Comparison of ENCODE assay signal across 9 mouse cellular contexts in the genomic region with DNA sequence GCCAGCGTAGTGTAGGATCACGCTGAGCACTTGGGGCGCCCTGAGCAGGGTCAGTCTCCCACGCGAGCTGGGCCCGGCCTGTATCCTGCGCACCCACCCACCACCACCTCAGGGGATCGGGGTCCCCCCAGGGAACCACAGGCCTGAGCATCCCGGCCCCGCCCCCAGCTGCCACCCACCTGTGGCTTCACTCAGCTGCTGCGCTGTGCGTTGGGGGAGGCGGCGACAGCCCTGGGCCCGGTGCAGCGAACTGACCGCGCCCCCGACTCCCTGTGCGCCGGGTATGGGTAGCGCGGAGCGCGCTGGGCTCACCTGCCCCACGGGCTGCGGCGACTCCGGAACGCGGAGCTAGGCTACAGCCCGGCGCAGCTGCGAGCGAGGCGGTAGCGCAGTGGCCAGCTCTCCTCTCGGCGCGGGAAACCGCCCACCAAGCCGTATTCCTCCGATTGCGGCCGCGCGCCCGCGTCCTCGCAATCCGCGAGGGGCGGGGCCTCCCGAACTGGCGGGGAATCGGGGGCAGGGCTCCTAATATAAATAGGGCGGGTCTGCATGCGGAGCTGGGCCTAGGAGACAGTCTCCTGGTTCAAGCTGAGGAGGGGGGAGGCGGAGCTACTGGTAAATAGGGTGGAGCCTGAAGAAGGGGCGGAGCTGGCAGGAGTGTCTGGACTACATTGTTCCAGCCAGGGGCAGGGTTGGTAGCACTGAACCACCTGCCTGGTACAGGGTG. TPM values are rescaled to one million over a fixed set of nuclear protein-coding genes. Genes with fewer than 3 reads are reported as not detected.
DNase-seq lines count a peak whose midpoint lies in the region; ATAC-seq lines count a peak whose summit lies in the region.
"Had no signal": no experiment of that assay in that cellular context is flagged by ENCODE, and none has a peak within 500 bp of the region (broad histone marks: within the 10 kb centered on the region; RNA-seq: fewer than 3 reads in every experiment).

Gene C2cd4c, minus strand, starts transcription at position 448 of the 727 bp plus-strand sequence.

- peak; percentile 89 for ATAC-seq in intestine, embryonic 16.5 days
- ATAC-seq in megakaryocyte progenitor cell, adult 5-6 weeks (replicated peaks; ENCODE audit: poor library complexity) = peak; percentile 87

- peaks cover 12% of the 10 kb centered on the region for H3K4me1 ChIP-seq in intestine, embryonic 16.5 days (ENCODE audit: control insufficient read depth, insufficient read depth, low read length)

- 1% methylated on average over 60 of the region's 60 CpGs for WGBS in intestine, embryonic 16.5 days

- H3K27me3 ChIP-seq in intestine, embryonic 16.5 days (replicated peaks; ENCODE audit: control insufficient read depth, insufficient read depth, low read length) = peaks cover 21% of the 10 kb centered on the region

- H3K27ac ChIP-seq in intestine, embryonic 16.5 days (ENCODE audit: low read length) = no peak within 1 kb of the TSS

- H3K36me3 ChIP-seq in intestine, embryonic 16.5 days (ENCODE audit: control insufficient read depth, insufficient read depth, low read length) = no peaks in the 10 kb centered on the region
- H3K36me3 ChIP-seq: G1E had no signal

- peak within 1 kb of the TSS; percentile 70 for H3K9ac ChIP-seq in intestine, embryonic 16.5 days (ENCODE audit: low read depth, low read length)

- peak; percentile 34 to 36 for DNase-seq in heart, adult 18-20 months
- no peak for DNase-seq in heart, postnatal 25 days (ENCODE audit: low spot score)
- peak; percentile 79 for DNase-seq in cerebellum, postnatal 14 days
- peak; percentile 45 to 55 for DNase-seq in frontal cortex, postnatal 25 days (ENCODE audit: low spot score in 2 of 2)
- peak; percentile 78 to 81 for DNase-seq in left cerebral cortex, postnatal 25 days (ENCODE audit: low spot score in 2 of 2)
- peak; percentile 71 for DNase-seq in right cerebral cortex, postnatal 4 days

- peak within 1 kb of the TSS; percentile 98 for H3K4me2 ChIP-seq in intestine, embryonic 16.5 days (ENCODE audit: low read depth, low read length)

- H3K9me3 ChIP-seq in intestine, embryonic 16.5 days (ENCODE audit: control insufficient read depth, low read length) = no peaks in the 10 kb centered on the region

- peak within 1 kb of the TSS; percentile 62 for H3K4me3 ChIP-seq in intestine, embryonic 16.5 days (ENCODE audit: low read length)

- intact Hi-C loops in heart, postnatal 25 days (cut with DNase I) = loop anchor here (5.0 kb wide), 1 partner anchor 34 kb away; the partner anchor contains the start of gene Odf3l2
- intact Hi-C loops in left cerebral cortex, postnatal 25 days (cut with DNase I) = no loop called here

RNA-seq across cellular contexts. Expression of gene C2cd4c, which starts in this region (rescaled TPM):
- total RNA-seq in heart, adult 18-20 months (2021) = under 1 TPM in 1 of 2 experiments, not detected in 1; 0.10 TPM
- not detected for total RNA-seq in heart, postnatal 25 days (2021)
- polyA plus RNA-seq in intestine, embryonic 16.5 days (2015; fragmentation: Nextera tagmentation; extraction: Ambion mirVana) = 0.02 and 0.07 TPM in 2 replicates
- 10 to 100 TPM; 15.2 to 18.6 TPM for total RNA-seq in left cerebral cortex, postnatal 25 days (2021)
- not detected in 2 replicates for total RNA-seq in megakaryocyte progenitor cell, adult 5-6 weeks (2015)
- not detected in 2 replicates for total RNA-seq in megakaryocyte progenitor cell, adult 5-6 weeks (2017)
- total RNA-seq: G1E had no signal
- polyA plus RNA-seq: G1E had no signal

Comparison
In these comparisons a context has a peak if more than half of its experiments do, and no peak if none do; other contexts are left out.
1. RNA of gene C2cd4c (total RNA-seq): 15.2 to 18.6 TPM in left cerebral cortex, postnatal 25 days; 0.10 TPM in heart, adult 18-20 months, not detected in heart, postnatal 25 days and not detected in megakaryocyte progenitor cell, adult 5-6 weeks; every median in the first group is over 10 times any median in the second.
2. Peak in DNase-seq in heart, adult 18-20 months; RNA of the gene not detected or under 1 TPM.
3. Peak in ATAC-seq, H3K4me3 ChIP-seq, H3K9ac ChIP-seq and H3K4me2 ChIP-seq in intestine, embryonic 16.5 days; RNA of the gene not detected or under 1 TPM.
4. Peak in ATAC-seq in megakaryocyte progenitor cell, adult 5-6 weeks; RNA of the gene not detected or under 1 TPM.